Mouse (Mus musculus) gastrocnemius, postnatal 4 days (tissue): ENCODE data around the gene Afg1l. TPM values are rescaled to one million over a fixed set of nuclear protein-coding genes. Genes with fewer than 3 reads are reported as not detected.

ENCODE experiments used
- DNase-seq, 2 experiments: peaks; one replicate each; pipeline ENCODE4 v3.0.0; 2021 to 2022; ENCODE audit warnings: low spot score in 2 of 2, mixed read lengths in 2 of 2
- long read RNA-seq, 2 experiments: library from polyadenylated mRNA; stranded (forward); transcript quantifications; one replicate each; pipeline ENCODE4 v2.0.0; 2021
- total RNA-seq, 2 experiments: library from RNA; stranded (reverse); gene quantifications; 2 replicates each; pipeline ENCODE4 v1.2.3; 2021

Gene Afg1l
- total RNA-seq: 1 to 10 TPM; 5.0 to 6.3 TPM
- long read RNA-seq, experiment 1, transcript Afg1l-201 (13 exons, 2,513 nt): major isoform, 6 of 10 reads
- long read RNA-seq, experiment 1, partial matches to known transcripts: 0 of 10 reads
- long read RNA-seq, experiment 1, other reads (novel, unspliced or antisense): 4 of 10 reads
- long read RNA-seq, experiment 2, partial matches to known transcripts: 1 of 6 reads
- long read RNA-seq, experiment 2, other reads (novel, unspliced or antisense): 1 of 6 reads

DNA sequence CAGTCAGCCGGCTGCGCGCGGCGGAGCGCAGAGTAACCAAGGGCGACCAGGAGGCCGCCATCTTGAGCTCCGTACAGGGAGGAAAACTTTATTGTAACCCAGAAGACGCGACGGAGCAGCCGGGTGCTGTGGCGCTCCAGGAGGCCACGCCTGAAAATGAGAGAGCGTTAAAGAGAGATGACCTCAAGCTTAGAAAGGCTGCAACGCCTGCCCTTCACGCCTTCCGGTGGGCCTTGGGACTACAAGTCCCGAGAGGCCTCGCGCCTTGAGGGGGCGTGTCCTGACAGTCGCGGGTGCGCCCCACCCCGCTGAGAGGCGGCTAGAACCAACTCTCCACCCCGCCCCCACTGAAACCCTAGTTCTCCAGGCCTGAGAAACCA, at the start of gene Afg1l:
Afg1l (minus strand) TSS at position 225 of the 380 bp plus-strand sequence.
- DNase-seq: peak; percentile 83 to 95

DNA sequence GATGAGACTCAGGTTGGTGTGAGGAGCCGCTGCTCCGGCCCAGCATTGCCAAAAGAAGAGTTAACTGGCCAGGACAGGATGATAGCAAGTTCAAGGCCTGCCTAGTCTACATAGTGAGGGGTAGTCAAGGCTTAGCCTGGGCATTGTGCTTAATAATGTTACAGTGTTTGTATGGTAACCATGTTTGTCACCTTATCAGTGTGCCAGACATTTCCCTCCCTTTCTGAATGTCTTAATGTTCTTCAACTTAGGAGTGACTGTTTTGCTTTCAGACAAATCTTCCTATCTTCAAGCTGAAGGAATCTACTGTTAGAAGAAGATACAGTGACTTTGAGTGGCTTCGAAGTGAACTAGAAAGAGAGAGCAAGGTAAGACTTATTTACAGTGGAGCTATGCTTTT, 47.3 kb upstream of the Afg1l start:
- DNase-seq: no peak

DNA sequence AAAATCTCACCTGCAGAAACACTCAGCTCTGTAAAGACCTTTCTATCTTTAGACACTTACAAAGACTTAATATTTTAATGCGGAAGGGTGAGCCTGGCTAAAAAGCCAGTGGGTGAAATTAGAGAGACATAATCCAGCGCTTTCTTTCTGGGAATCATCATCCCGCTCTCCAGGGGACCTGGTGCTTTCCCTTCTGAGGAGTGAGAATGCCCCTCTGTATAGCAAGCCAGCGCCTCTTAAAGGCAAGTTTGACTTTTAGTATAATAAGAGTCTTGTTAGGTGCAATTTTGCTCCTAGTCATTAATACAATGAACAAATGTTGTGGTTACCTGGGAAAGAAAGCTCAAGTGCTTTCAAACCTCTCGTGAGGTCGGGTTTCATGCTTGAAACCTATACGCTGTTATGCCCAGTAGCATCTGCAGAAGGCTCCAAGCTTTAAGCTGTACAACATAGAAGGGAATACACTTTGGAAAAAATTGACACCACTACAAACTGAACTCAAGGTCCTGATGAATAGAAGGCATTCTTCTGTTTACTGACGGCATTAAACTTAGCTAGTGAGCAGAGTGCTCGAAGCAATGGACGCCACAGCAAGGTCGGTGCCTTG, 45.3 kb upstream of the Afg1l start:
- DNase-seq: no peak

DNA sequence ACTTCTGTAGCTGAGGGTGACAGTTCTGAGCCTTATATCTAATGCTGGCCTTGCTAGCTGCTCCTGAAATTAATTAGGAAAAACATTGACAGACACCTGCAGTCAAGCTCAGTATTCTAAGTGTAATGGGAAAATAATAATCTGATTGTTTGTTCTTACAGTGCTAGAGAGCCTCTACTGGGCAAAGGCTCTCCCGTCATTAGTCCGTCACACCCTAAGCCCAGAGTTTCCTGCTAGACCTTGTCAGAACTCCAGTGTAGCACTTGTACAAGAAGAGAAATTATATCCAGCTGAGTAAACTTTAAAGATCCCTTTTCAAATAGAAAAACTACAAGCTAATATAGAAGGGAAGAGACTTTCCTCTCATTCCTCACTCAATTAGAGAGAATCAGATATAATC, 44.5 kb upstream of the Afg1l start:
- DNase-seq: no peak

DNA sequence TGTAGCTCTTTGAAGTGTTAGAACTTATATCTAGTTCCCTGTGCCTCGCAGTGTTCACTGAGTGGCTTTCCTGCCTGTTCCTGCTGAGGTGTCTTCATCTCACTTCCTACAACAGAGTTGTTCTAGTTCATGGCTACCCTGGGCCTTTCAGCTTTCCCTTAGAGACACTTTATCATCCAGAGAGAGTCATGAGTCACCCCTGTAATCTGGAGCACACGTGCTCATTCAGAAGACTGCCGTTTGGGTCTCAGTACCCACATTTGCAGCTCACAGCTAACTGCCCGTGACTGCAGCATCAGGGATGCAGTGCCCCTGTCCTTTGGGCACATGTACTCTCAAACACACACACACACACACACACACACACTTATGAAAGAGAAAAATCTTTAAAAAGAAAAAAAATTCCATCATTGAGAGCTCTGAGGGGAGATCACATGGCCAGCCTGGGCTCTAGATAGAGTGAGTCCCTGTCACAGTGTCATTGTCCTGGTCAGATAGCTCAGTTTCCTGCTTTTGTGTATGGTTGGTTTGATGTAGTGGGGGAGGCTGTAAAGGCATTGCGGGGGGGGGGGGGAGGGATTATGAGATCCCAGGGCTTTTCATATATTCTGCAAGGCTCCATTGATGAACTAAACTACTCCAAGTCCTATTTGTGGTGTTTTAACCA, 43.1 kb upstream of the Afg1l start:
- no peak for DNase-seq

DNA sequence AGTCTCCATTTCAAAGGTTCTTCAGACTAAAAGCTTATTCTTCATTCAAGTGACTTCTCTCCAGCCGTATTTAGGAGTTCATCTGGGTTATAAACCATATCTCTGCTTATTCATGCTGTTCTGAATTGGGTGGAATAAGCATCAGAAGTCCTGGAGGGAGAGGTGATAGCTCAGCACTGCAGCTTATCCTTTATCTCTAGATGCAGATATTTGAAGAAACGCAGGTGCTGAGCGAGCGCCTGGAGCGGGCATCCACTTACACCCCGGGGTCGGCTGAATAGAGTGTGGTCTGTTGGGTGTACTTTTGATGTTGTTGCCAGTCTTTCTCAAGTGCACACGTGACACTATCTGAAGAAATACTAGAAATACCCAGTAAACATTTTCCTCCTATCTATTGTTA, 40.0 kb upstream of the Afg1l start:
- DNase-seq: no peak

DNA sequence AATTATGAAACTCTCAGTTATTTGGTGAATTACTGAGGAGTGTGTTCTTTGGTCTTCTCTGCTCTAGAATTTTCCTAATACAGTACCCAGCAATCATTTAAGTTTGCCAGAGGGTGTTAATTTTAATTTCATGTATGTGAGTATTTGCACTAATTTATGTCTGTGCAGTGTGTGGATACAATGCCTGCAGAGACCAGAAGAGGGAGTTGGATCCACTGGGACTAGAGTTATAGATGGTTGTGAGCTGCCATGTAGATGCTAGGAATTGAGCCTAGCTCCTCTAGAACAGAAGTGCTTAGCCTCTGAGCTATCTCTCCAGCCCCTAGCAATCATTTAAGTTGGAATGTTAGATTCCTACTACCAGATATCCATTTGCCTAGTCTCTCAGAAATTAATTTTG, 35.8 kb upstream of the Afg1l start:
- DNase-seq: no peak

DNA sequence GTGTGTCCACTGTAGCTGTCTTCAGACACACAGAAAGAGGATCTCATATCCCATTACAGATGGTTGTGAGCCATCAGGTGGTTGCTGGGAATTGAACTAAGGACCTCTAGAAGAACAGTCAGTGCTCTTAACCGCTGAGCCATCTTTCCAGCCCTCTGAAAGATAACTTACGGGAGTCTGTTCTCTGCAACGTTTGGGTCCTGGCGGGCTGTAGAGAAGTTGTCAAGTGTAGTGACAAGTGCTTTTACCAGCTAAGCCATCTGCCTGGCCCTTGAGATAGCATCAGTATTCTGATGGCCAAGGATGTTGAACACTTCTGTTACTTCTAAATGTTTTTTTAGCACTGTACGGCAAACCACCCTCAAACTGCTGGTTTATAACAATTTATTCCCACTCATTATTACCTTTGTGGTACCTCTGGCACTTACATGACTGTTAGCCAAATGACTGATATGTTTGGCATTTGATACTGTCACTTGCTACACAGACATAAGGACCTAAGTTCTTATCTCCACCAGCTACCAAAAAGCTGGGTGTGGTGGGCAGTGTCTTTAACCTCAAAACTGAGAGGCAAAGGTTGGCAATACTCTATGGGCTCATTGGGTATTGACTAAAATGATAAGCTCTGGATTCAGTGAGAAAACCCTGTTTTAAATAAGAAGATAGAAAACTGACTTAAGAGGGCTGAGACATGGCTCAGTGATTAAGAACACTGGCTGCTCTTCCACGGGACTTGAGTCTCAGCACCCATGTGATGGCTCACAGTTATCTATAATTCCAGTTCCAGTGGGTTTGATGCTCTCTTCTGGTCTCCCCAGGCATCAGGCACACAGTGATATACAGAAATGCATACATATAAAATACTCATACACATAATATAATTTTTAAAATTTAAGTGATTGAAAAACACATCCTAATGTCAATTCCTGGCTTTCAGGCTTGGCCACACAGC, 33.1 kb upstream of the Afg1l start:
- DNase-seq: no peak

DNA sequence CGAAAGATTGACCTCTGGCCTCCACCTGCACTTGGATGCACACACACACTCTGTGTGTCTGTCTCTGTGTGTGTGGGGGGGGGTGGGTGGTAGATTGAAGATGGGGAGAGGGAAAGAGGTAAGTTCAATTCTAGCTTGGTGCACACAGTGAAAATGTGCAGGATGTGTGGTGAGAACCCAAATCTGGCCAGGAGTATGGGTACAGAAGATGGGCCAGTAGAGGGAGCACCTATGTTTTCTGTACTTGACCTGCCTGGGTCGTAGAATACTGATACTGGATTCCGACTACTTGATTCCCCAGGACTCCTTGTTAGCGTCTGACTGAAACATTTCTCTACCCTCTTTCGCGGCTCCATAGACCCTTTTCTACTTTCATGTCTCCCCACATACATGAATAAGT, 31.8 kb upstream of the Afg1l start:
- DNase-seq: no peak

DNA sequence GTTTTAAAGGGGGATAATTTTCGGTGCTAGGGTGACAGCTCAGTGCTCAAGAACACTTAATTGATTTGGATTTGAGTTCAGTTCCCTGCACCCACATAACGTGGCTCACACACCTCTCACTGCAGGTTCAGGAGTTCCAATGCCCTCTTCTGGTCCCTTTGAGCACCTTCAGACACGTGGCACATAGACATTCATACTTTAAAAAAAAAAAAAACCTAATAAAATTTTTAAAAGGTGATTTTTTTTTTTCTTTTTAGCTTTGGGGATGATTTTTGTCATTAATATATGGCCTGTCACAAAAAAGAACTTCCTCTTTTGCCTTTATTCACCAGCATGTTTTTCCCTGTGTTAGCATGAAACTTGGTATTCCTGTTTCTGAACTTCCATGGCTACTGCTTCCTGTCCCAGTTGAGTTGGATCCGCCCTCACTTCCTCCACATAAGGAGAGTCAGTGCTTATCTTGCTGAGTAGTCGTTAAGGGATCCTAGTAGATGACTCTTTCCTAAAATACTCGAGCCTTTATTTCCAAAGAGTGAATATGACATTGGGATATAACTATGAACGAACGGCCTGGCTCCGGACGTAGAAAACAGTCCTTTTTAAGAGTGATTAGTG, 25.8 kb upstream of the Afg1l start:
- no peak for DNase-seq

DNA sequence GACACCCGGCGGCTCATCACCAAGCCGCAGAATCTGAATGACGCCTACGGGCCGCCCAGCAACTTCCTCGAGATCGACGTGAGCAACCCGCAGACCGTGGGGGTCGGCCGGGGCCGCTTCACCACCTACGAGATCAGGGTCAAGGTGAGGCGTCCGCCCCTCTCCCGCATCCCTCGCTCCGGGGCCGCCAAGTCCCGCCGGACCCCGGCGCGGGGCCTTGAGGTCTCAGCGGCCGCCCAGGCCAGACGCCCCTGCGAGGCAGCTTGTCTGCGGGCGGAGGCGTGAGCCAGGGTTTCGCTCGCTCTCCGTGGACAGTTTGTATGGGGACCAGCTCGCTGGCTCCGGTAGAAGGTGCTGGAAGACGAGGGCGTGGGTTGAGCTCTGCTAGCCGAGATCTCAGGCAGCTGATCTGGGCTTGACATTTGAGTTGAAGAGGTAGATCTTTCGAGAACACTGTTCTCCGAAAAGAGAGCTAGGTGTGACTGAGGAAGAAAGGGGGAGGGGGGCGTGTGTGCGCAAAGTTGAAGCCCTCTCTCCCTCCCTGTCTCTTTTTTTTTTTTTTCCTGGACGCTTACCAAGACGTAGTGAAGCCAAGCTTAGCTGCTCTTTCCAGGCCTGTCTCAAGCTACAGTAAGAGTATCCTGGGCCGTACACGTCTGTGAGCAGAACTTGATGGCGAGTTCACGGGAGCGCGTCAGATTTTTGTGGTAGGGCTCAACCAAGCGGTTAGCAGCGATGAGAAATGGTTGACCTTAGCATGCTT, 24.2 kb upstream of the Afg1l start:
- DNase-seq: peak in 1 of 2 experiments; percentile 74

DNA sequence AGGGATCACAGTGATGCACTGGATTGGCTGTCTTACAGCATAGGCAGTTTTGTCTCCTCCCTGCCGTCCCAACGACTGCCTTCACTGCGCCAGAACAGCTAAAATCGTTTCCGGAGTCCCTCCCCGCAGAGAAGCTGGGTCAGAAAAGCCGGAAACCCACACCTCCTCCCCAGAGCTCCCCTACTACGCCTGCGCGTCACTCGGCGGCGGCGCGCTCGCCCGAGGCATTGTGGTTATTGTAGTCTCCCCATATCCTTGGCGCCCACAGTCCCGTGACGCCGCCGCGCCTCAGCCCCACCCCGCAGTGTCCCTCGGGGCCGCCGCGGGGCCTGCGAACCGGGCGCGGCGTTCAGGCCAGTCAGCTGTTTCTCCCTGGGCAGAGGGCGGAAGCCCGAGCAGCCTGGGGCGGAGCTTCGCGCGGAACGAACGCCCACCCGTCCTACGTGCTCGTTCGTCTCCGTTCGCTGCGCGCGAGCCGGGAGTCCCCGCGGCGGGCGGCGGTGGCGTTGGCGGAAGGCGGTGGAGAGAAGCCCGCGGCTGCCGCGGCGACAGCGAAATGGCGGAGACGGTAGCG, 23.5 kb upstream of the Afg1l start, which contains the start of gene Snx3:
Snx3 (plus strand) TSS at position 256 of the 574 bp plus-strand sequence.
- DNase-seq: peak; percentile 94 to 96

DNA sequence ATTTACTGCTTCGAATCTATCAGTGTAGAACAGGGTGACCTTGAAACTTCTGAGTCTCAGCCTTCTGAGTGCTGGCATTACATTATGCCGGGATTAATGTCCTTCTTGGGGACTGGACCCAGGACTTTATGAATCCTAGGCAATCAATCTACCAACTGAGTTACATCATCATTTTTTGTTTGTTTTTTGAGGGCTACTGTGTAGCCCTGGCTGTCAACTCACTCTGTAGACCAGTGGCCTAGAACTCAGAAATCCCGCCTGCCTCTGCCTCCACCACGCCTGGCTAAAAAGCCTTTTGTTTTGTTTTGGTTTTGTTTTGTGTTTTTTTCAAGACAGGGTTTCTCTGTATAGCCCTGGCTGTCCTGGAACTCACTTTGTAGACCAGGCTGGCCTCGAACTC, 22.8 kb upstream of the Afg1l start:
- DNase-seq: no peak

DNA sequence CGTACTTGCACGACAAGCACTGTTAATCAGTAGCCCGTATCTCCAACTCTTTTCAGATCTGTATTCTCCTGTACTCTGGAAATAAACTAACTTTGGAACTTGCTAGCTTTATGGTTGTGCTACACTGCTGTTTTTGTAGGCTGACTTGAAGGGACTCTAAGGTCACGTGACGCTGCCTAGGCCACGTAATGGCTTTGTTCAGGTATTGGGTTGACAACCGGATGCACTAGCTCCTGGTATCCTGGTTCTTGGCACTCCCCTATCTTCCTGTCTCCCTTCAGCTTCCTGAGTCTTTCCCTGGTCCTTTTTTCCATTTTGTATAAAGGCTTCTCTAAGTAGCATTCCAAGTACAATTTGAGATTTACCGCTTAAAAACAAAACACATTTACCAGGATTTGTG, 22.2 kb upstream of the Afg1l start:
- DNase-seq: no peak

DNA sequence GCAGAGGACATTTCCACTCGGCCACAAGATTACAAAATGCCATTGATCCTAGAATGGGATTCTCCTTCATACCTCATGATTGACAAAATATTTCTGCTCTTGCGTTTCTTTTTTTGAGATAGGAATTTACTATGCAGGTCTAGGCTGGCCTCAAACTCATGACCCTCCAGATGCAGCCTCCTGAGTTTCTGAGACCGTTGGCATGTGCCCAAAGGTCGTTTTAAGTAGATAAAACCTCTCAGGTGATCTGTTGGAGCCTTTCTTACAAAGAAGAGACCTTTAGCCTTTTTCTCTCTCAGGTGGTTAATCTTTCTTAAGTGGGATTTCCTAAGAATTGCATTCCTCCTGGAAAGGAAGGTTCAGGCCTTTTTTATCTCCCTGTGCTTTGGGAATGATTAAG, 14.6 kb upstream of the Afg1l start:
- no peak for DNase-seq

DNA sequence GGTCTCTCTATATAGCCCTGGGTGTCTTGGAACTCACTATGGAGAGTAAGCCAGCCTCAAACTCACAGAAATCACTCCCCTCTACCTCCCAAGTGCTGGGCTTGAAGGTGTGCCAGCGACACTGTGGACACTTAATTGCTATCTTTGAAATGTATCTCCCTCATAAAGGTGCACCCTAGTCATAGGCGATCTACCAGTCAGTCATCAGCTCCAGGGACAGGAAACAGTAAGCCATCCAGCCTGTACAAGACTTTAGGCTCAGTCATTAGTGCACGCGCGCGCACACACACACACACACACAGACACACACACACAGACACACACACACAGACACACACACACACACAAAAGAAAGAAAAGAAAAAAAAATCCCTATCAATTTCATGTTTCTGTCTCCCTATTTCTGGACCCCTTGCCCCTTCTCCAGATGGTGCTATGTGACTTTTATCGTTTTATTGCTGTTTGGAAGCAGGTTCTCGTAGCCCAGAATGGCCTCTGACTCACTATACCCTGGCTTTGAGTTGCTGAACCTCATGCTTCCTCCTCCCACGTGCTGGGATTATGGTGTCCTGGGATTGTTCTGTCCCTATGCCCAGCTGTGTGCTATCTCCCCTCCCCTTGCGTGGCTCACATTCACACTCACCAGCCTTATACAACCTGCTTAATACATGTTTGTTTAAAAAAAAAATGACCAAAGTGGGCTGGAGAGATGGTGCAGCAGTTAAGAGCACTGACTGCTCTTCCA, 13.8 kb upstream of the Afg1l start:
- DNase-seq: no peak

DNA sequence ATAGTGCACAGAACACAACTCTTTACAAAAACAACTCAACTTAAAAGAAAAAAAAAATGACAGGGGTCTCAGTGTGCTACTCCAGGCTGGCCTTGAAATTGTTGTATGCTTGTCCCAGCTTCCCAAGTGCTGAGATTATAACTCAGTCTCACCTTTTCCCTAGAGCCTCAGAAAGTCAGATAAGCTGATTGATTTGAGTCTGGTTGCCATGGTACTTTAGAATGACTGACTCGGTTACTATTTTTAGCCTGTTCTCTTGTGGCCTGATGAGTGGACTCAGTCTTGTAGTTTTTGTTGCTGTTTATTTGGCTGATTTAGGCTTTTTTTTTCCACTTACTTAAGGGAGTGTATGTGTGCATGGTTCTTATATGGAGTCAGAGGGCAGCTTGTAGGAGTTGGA, 12.8 kb upstream of the Afg1l start:
- DNase-seq: no peak

DNA sequence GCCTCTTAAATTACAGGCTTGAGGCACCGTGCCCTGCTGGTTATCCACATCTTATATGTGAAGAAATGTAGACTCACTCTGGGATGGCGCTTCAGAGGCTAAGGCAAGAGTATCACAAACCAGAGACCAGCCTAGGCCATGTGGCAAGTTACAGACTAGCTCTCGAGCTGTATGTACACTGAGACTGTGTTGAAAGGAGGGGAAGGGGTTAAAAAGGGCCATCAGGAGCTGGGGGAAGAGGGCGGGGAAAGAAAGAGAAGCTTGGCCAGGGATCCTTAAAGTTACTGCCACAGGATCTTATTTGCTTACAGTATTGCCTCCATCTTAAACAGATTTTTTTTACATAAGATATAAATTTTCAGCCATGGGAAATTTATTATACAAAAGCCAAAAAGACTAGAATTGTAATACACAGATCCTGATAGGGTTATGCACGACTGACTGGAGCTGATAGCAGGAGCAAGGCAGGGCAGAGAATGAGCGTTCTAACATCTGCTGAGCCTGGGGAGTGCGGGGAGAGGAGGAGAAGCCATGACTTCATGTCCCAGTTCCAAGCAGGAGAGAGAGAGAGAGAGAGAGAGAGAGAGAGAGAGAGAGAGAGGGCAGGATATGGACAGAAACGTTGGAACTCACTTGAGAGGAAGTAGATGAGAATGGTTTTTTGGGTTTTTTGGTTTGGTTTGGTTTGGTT, 10.4 kb upstream of the Afg1l start:
- DNase-seq: no peak

DNA sequence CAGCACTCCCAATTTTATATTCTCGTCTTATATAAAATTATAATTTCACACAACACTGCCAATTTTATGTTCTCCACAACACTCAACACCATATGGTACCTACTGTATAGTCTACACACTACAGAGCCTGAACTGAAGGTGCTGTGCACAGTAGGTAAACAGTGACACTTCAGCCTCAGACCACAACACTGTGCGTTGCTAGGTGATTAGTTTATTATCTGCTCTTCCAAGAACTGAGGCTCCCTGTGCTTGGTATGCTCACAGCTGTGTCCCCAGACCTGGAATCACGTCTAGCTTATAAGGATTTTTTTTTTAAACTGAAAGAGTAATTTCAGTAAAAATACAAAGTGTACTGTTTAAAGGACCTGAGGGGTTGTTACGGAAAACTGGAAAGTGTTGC, 2.4 kb upstream of the Afg1l start:
- DNase-seq: no peak
